Mouse (Mus musculus) forebrain, embryonic 11.5 days (tissue): ENCODE measurements around the gene Snx5. TPM values are rescaled to one million over a fixed set of nuclear protein-coding genes. Genes with fewer than 3 reads are reported as not detected.
A peak's percentile ranks its signal among the peaks of the same experiment; 100 is the strongest.

Experiments used
- ATAC-seq: fragments of 200-750 bp; cut with Nextera tagmentation; replicated peaks from 2 replicates; pipeline ENCODE4 v1.8.0; 2017; ENCODE audit warnings: moderate TSS enrichment; ENCODE audit not compliant: low FRiP score
- DNase-seq: peaks from one replicate; pipeline ENCODE4 v3.0.0-alpha.2; 2017; ENCODE audit warnings: low spot score
- H3K27ac ChIP-seq: fragments of 300-500 bp; sonication (generic); 2 replicates; pipeline ENCODE4 v1.5.1; 2014; ENCODE audit warnings: low read depth, low read length
- H3K27me3 ChIP-seq: fragments of 300-500 bp; sonication (generic); 2 replicates; pipeline ENCODE4 v1.6.1; 2014; ENCODE audit warnings: mild to moderate bottlenecking, low read length, mixed read lengths; ENCODE audit not compliant: control insufficient read depth, insufficient read depth
- H3K36me3 ChIP-seq: fragments of 300-500 bp; sonication (generic); 2 replicates; pipeline ENCODE4 v1.6.1; 2014; ENCODE audit warnings: mild to moderate bottlenecking, low read length, moderate library complexity, mixed read lengths; ENCODE audit not compliant: control insufficient read depth, insufficient read depth
- H3K4me1 ChIP-seq: fragments of 300-500 bp; sonication (generic); replicated peaks from 2 replicates; pipeline ENCODE4 v1.6.1; 2014; ENCODE audit warnings: low read length, mixed read lengths; ENCODE audit not compliant: control insufficient read depth, insufficient read depth
- H3K4me2 ChIP-seq: fragments of 300-500 bp; sonication (generic); 2 replicates; pipeline ENCODE4 v1.6.1; 2014; ENCODE audit warnings: low read depth, mild to moderate bottlenecking, low read length, moderate library complexity, mixed read lengths; ENCODE audit not compliant: severe bottlenecking
- H3K4me3 ChIP-seq: fragments of 300-500 bp; sonication (generic); 2 replicates; pipeline ENCODE4 v1.5.1; 2014; ENCODE audit warnings: low read depth, low read length
- H3K9ac ChIP-seq: fragments of 300-500 bp; sonication (generic); 2 replicates; pipeline ENCODE4 v1.6.1; 2014; ENCODE audit warnings: low read length
- H3K9me3 ChIP-seq: fragments of 300-500 bp; sonication (generic); 2 replicates; pipeline ENCODE4 v1.6.1; 2016; ENCODE audit warnings: low read length, mixed read lengths; ENCODE audit not compliant: control insufficient read depth
- WGBS: fragments of 180-500 bp; shearing (Covaris S2); extraction: QIAGEN DNeasy Blood & Tissue Kit; methylation state at CpG from one replicate; pipeline ENCODE4 v1.1.7; 2014; 5-methylcytosine and 5-hydroxymethylcytosine counted together
- polyA plus RNA-seq: library from polyadenylated mRNA; unstranded; fragments of >200 nt; fragmentation: Nextera tagmentation; extraction: Ambion mirVana; gene quantifications from 2 replicates; pipeline ENCODE4 v1.2.1, GENCODE M21; 2014

Gene Snx5
- polyA plus RNA-seq, 1 experiment from 2014 or later: 129 TPM

DNA sequence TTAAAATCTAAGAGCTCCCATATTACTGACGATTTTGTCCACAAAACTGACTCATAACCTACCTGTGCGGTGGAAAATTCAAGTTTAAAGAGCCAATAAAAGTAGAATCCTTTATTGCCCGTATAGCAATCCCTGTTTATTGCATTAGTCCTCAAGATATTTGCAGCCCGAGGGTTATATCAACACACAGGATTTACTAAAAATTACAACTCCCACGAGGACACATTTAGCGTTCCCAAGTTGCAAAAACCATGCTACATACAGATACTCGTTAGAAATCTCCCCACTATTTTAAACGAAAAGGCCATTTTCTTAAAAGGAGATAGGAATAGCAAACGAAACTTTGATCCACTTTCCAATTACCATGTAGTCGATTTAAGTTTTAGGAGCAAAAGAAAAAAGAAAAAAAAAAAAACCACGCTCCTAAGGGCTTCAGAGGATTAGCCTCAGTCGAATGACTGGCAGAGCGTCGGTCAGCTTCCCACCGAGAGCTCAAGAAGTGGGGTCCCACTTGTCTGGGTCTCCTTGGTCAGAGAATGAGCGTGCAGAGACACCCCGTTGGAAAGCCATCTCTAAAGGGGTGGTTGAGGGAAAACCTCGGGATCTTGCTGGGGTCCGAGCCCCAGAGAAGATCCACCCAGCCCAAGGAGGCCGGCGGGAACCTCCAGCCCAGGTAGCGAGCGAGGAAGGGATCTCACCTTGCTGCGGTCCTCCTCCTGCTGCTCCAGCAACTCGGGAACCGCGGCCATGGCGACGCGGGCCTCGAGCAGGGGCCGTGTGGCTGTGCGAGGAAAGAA is 829 bp downstream of the Snx5 start:
- ATAC-seq (peak; percentile 14), DNase-seq (no peak)
- peak overlapping the region; percentile 67 for H3K4me2 ChIP-seq
- H3K9me3 ChIP-seq: no peaks in the 10 kb centered on the region
- H3K9ac ChIP-seq: peak overlapping the region; percentile 94
- peak overlapping the region; percentile 87 for H3K27ac ChIP-seq
- no peaks in the 10 kb centered on the region for H3K36me3 ChIP-seq
- WGBS: under 1% methylated on average over 32 of the region's 33 CpGs
- H3K4me3 ChIP-seq: peak overlapping the region; percentile 75
- H3K4me1 ChIP-seq: no peaks in the 10 kb centered on the region
- H3K27me3 ChIP-seq: no peaks in the 10 kb centered on the region

DNA sequence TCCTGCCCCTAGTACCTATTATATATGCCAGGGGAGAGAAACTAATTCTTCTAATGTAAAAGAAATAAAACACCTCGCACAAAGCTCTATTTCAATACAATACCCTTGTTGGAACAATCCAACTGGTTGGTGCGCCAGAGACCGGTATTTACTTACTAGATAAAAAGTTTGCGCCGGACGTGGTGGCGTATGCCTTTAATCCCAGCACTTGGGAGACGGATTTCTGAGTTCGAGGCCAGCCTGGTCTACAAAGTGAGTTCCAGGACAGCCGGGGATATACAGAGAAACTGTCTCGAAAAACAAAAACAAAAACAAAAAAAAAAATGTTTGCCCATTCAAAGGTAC is 1.4 kb downstream of the Snx5 start:
- H3K36me3 ChIP-seq: no peaks in the 10 kb centered on the region
- no peaks in the 10 kb centered on the region for H3K27me3 ChIP-seq
- no peak for DNase-seq
- H3K4me1 ChIP-seq: no peaks in the 10 kb centered on the region
- H3K4me2 ChIP-seq: peak overlapping the region; percentile 67
- H3K9ac ChIP-seq: peak overlapping the region; percentile 94
- peak overlapping the region; percentile 75 for H3K4me3 ChIP-seq
- no peaks in the 10 kb centered on the region for H3K9me3 ChIP-seq
- ATAC-seq: no peak
- 2% methylated on average over 11 of the region's 11 CpGs for WGBS
- H3K27ac ChIP-seq: no peak overlapping the region

DNA sequence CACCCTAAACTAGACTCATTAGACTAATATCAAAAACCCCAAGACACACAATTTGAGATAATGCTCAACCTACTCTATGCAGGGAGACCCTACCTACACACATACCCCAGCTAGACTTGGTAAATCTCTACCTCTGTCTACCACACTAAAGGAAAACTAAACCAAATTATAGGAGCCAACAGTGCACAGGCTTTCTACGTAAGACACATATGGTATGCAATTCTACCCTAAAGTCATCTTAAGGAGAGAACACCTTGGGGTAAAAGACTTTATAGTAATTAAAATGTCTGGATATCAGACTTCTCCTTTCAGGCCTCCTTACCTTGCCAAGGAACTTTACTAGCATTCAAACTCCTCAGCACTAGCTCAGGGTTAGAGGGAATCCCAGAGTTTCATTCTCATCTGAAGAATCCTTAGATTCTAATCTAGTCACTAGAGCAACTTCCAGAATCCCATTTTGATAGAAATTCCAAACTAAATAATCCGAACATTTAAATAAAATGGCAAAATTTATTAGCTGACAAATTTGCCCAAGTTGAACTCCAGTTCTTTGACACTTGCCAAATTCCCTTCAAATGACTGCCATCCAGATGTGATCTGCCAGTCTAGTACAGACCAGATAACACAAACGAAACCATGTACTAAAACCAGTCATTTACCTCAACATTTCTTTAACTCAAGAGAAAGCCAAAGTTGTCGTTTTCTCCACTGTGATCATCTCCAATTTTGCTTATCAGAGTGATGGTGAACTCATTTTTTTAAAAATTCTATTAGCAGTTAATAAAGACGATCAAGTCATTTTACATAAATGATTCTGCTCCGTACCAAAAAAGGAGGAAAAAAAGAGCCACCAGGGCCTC is 2.0 kb downstream of the Snx5 start:
- WGBS: 8% methylated on average over 6 of the region's 6 CpGs
- DNase-seq: no peak
- Histone ChIP-seq H3K4me3 (peak overlapping the region; percentile 75), H3K4me1 (no peaks in the 10 kb centered on the region), H3K9ac (peak overlapping the region; percentile 94), H3K36me3 (no peaks in the 10 kb centered on the region), H3K27me3 (no peaks in the 10 kb centered on the region), H3K9me3 (no peaks in the 10 kb centered on the region), H3K27ac (no peak overlapping the region), H3K4me2 (peak overlapping the region; percentile 67)
- ATAC-seq: no peak

DNA sequence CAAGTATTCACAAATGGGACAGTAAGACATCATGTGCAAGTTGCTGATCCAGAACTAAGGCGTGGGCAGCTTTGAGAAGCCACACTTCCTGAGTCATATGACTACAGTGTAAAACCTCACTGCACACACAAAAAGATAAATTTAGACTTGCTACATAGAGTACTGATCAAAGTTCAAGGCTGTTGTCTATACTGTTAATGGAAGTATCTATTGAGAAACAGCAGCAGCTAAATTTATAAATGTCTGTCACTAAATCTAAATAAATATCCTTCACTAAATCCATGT is 3.0 kb downstream of the Snx5 start:
- Histone ChIP-seq H3K4me2 (peak overlapping the region; percentile 67), H3K9ac (no peak overlapping the region), H3K27me3 (no peaks in the 10 kb centered on the region), H3K36me3 (no peaks in the 10 kb centered on the region), H3K4me1 (no peaks in the 10 kb centered on the region), H3K9me3 (no peaks in the 10 kb centered on the region), H3K4me3 (no peak overlapping the region; the same call in 1 of the 2 replicates), H3K27ac (no peak overlapping the region)
- WGBS: 52% methylated on average over 1 of the region's 1 CpGs
- no peak for DNase-seq
- ATAC-seq: no peak

DNA sequence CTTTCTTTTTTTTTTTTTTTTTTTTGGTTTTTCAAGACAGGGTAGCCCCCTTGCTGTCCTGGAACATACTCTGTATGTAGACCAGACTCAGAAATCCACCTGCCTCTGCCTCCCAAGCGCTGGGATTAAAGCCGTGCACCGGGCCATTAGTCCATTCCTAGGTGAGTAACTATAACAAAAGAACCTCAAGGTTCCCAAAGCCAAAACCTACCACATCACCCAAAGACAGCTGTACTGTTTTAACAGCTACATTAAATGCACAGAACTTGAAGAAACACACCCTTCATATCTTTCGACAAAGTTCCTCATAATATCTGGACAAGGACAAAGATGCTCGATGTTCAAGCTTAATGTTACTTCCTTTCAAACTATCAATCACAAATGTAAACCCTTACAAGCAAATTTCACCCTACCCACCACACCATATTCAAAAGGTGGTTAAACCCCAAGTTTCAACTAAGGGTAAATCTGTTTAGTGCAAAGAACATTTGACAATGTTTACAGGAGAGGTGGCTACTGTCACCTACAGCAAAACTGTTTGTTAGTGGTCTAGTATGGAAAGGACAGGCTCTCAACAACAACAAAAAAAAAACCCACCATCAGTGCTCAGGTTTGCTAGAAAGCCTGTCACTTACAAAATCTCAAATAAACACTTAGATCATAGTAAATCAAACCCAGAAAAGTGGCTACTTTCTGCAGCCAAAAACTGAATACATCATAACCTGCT is 3.5 kb downstream of the Snx5 start:
- Histone ChIP-seq H3K36me3 (no peaks in the 10 kb centered on the region), H3K9me3 (no peaks in the 10 kb centered on the region), H3K4me2 (peak overlapping the region; percentile 67; the same call in 1 of the 2 replicates), H3K9ac (no peak overlapping the region), H3K27me3 (no peaks in the 10 kb centered on the region), H3K4me3 (no peak overlapping the region), H3K27ac (no peak overlapping the region), H3K4me1 (no peaks in the 10 kb centered on the region)
- DNase-seq: no peak
- WGBS: 53% methylated on average over 5 of the region's 5 CpGs
- no peak for ATAC-seq

DNA sequence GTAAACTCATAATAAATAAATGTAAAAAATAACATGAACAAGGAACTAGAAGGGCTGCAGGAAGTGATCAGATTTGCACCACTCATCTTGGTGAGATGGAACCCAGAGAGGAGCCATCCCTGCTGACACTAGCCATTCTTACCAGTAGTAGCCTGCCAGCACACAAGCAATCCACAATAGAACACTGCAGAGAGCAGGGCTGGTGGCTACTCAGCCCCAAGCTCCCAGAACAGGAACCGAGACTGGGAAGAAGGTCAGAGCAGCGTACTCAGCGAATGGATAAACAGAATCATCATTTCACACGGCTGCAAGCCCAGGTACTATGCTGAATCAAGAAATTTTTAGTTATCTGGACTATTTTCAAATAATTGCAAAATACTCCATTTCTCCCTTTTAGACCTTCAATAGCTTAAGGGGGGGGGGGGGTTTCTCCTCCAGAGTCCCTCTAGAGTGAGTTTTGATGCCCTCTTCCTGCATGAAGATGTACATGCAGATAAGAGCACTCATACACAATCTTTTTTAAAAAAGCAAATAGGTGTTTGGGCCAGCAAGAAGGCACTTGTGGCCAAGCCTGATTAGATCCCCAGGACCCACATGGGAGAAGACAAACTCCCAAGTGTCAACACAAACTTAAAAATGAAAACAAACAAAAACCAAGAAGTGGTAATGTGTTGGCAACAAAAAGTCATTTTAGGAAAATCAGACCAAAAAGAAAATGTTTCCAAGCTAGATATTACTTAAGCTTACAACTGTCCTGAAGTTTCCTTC is 4.6 kb downstream of the Snx5 start:
- Histone ChIP-seq H3K27ac (no peak overlapping the region), H3K4me1 (no peaks in the 10 kb centered on the region), H3K9ac (no peak overlapping the region), H3K36me3 (no peaks in the 10 kb centered on the region), H3K9me3 (no peaks in the 10 kb centered on the region), H3K4me2 (no peak overlapping the region), H3K4me3 (no peak overlapping the region), H3K27me3 (no peaks in the 10 kb centered on the region)
- DNase-seq: no peak
- WGBS: 50% methylated on average over 4 of the region's 4 CpGs
- ATAC-seq: no peak

DNA sequence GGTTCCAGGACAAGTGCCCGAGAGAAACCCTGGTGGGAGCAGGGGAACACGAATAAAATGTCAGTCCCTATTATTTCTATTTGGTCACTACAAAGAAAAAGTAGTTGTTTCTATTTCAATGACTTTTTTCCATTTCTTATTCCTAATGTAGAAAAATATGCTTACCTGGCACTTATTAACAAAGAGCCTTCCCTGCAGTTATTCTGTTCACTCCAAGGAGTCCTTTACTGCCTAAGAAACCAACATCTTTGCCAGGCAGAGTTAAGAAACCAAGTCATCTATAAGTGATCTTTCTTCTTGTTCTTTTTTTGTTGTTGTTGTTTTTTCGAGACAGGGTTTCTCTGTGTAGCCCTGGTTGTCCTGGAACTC is 5.6 kb downstream of the Snx5 start:
- H3K4me1 ChIP-seq: no peaks in the 10 kb centered on the region
- no peak for DNase-seq
- 74% methylated on average over 3 of the region's 3 CpGs for WGBS
- H3K27me3 ChIP-seq: no peaks in the 10 kb centered on the region
- H3K4me2 ChIP-seq: no peak overlapping the region
- no peak overlapping the region for H3K4me3 ChIP-seq
- no peak for ATAC-seq
- H3K36me3 ChIP-seq: no peaks in the 10 kb centered on the region; the same call in 1 of the 2 replicates
- H3K9ac ChIP-seq: no peak overlapping the region
- H3K27ac ChIP-seq: no peak overlapping the region
- H3K9me3 ChIP-seq: no peaks in the 10 kb centered on the region
